Mouse (Mus musculus) bone marrow macrophage, adult 2 months (primary cell): ENCODE measurements around the gene Hspa1a.

ENCODE experiments used
- CTCF ChIP-seq: IDR thresholded peaks from 2 replicates; pipeline ENCODE4 v1.5.1; 2012; ENCODE audit warnings: low read depth, mild to moderate bottlenecking, low read length, moderate library complexity
- POLR2A ChIP-seq: IDR thresholded peaks from 2 replicates; pipeline ENCODE4 v1.6.1; 2012; ENCODE audit warnings: mild to moderate bottlenecking, low read depth, low read length, borderline replicate concordance

GRCm38 (mm10) chr17:34954831-34955230 lies 17.1 kb downstream of the Hspa1a start:
- no peak for TF ChIP-seq CTCF
- TF ChIP-seq POLR2A, result no peak
